Mouse (Mus musculus) heart, postnatal 0 days (tissue): ENCODE measurements around the gene Atpif1.
"Not testable (repeated sequence)": the region's sequence is repeated elsewhere in the genome, so short reads cannot be mapped to it uniquely, and the experiment has no call there.

Source experiments
- CTCF ChIP-seq: IDR thresholded peaks from 2 replicates; pipeline ENCODE4 v1.5.1; 2016; ENCODE audit warnings: antibody characterized with exemption, control low read depth, low read depth
- EP300 ChIP-seq: IDR thresholded peaks from 2 replicates; pipeline ENCODE4 v1.6.1; 2016; ENCODE audit warnings: antibody characterized with exemption, low read depth

- TF ChIP-seq EP300, CTCF: not testable (repeated sequence)
Measured at GRCm38 (mm10) chr4:132555550-132555949, 22.1 kb upstream of the Atpif1 start.
